Mouse (Mus musculus): ENCODE measurements around the gene A430078G23Rik. TPM values are rescaled to one million over a fixed set of nuclear protein-coding genes. Genes with fewer than 3 reads are reported as not detected.

Gene A430078G23Rik
- total RNA-seq, 1 experiment from 2014 or later = 62.9 TPM

- ATAC-seq (replicated peaks; ENCODE audit: insufficient number of reproducible peaks, low FRiP score, low TSS enrichment, poor library complexity, severe bottlenecking) = no peak
These were observed 83.3 kb downstream of the A430078G23Rik start for GRCm38 (mm10) chr8:3436492-3436891.

- no peak for ATAC-seq (replicated peaks; ENCODE audit: insufficient number of reproducible peaks, low FRiP score, low TSS enrichment, poor library complexity, severe bottlenecking)
These were observed 86.3 kb downstream of the A430078G23Rik start for GRCm38 (mm10) chr8:3439510-3439909.

Other genes with a start within 250 kb of the A430078G23Rik start
- gene Insr, start 73.8 kb upstream of the A430078G23Rik start, total RNA-seq (2017) = 11.7 to 14.2 TPM (median 12.6 TPM) in 3 replicates
- 44.8 to 134 TPM (median 53.5 TPM) in 3 replicates for gene Arhgef18, start 39.6 kb downstream of the A430078G23Rik start, total RNA-seq (2017)
- gene Pex11g, start 114.3 kb downstream of the A430078G23Rik start, total RNA-seq (2017) = 1.7 to 2.1 TPM in 2 of 3 replicates, not detected in the other
- 0.29 TPM in 1 of 3 replicates, not detected in the others for gene Tex45, start 117.4 kb downstream of the A430078G23Rik start, total RNA-seq (2017)
- gene Zfp358, start 139.7 kb downstream of the A430078G23Rik start, total RNA-seq (2017) = 1.6 to 2.7 TPM (median 2.0 TPM) in 3 replicates
- gene Mcoln1, start 147.0 kb downstream of the A430078G23Rik start, total RNA-seq (2017) = 46.3 to 51.3 TPM (median 48.3 TPM) in 3 replicates
- gene Pnpla6, start 162.0 kb downstream of the A430078G23Rik start, total RNA-seq (2017) = 30.8 to 45.4 TPM (median 31.3 TPM) in 3 replicates
- gene C330021F23Rik, start 214.6 kb downstream of the A430078G23Rik start, total RNA-seq (2017) = 2.3 TPM in 1 of 3 replicates, not detected in the others
- gene Camsap3, start 233.9 kb downstream of the A430078G23Rik start, total RNA-seq (2017) = not detected in 3 replicates